Mouse (Mus musculus) adrenal gland, adult 18-20 months (tissue): ENCODE measurements at regions not wholly inside any gene's neighbourhood (a gene's known extent, or its start where the extent isn't known, plus 50 kb on each side); places are given as distances from the start of the nearest gene placed in this dataset.

Source experiments
- DNase-seq, 2 experiments: peaks; one replicate each; pipeline ENCODE4 v3.0.0; 2021 to 2022; ENCODE audit warnings: low spot score in 2 of 2

GRCm38 (mm10) chr2:79510485-79511094, 54.0 kb upstream of the Cerkl start:
- no peak for DNase-seq

DNA sequence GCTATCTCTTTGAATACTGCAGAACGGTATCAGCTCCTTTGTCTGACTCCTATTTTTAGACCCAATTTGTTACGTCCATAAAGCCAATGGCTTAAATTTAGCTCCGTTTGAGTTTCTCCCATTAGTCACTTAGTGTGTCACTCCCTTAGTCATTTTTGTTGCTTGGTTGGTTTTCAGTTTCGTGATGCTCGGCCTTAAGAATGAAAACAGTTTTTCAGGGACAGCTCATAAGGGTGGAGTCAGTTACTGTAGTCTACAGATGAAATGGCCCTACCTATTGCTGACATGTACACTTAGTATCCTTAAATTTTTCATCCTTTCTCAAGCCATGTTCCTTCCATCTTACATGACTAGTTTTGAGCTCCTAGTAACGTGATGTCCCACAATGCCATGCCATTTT, 54.5 kb upstream of the Cerkl start:
- no peak for DNase-seq

- DNase-seq: peak; percentile 59 to 72
Observed at GRCm38 (mm10) chr2:79511676-79512323, 55.2 kb upstream of the Cerkl start.

DNA sequence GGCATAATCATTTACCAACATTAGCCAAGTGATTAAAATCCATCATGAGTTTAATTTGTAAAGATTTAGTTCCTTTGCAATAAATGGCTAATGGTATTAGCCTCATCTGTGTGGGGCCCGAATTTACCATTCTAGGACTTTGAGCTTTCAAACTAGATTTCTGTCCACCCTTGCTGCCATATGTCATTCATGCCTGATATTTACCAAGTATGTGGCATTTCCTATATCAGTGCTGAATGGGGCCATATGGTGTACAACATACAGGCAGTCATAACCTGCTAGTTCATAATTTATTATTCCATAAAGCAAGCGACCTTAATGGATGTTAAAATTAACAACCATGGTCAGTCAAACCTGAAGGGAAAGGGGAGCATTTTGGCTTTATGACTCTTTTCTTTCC, 55.8 kb upstream of the Cerkl start:
- DNase-seq: no peak

DNA sequence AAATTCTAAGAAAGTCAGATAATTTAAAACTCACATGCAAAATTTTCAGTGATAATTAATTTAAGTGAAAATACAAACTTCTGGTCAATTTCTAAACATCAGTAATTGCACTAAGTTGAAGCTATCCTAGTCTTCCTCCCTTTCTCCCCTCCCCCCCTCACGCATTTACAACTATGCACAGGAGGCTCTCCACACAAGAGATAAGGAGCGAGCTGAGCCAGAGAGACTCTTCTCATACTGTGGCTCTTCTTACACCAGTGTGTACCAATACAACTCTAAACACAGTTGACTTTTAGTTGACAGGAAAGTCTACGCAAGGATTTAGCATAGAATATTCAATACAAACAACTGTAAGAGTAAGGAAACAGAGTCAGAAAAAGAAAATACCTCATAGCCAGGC, 57.1 kb upstream of the Cerkl start:
- no peak for DNase-seq

- no peak for DNase-seq
Observed at GRCm38 (mm10) chr2:79518046-79518750, 61.6 kb upstream of the Cerkl start.

DNA sequence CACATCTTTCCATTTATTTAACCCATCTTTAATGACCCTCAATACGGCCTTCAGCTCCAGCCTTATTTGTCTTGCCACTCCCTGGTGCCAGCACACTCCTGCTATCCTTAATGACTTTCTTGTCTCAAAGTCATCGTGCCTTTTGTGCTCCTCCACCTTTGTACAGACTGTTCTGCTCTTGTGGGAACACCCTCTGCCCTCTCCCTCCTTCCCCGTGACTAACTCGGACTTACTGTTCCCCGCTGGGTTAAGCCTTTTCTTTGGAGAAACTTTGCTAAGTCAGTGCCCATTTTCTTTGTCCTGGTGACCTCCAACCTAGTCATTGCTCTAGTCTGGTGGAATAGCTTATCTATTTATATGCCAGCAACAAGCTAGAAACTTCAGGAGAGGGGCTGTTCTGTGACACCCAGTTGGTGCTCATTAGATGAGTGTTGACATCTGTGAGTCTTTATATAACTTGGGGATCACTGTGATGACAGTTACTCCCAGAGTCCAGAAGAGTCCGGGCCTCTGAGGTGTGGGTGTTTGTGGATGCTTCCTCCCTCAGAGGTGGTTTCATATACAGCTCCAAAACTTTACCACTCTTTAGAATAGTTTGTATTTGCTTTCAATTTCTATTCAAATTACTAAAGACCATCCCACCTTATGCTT, 63.3 kb upstream of the Cerkl start:
- DNase-seq: no peak

DNA sequence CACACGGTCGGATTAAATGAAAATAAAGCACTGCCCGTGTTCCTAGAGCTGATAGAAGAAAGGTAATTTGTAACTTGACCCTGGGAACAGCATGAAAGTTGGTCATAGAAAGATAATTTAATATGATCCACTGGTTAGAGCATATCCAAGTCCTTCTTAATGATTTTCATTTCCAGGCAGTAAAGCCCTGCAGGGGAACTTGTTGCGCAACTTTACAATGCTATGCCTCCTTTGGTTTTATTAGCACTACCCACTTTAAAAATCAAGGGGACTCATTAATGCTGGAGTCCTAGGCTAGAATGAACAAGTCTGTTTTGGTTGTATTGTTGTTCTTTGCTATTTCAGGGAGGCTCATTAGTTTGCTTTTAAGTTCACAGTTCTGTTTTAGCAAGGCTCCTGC, 66.9 kb upstream of the Cerkl start:
- DNase-seq: no peak

DNA sequence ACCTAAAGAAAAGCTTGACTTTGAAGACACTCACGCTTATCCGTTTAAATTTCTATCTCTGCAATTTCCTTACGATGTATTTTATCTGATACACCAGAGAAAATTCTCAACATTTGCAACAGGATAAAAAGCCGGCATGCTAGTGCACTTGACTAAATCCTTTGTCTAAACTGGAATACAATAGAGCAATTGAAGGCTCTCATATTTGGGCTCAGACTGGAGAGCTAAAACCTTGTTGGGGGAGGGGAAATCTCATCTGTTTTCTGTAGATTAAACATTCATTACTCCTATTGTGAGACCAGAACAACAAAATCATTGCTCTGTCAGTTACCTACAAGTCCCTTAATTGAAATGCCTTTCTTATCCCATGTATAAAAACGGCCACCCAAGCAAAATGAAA, 70.9 kb upstream of the Cerkl start:
- no peak for DNase-seq

- no peak for DNase-seq
Observed at GRCm38 (mm10) chr2:79528347-79528990, 71.9 kb upstream of the Cerkl start.

DNA sequence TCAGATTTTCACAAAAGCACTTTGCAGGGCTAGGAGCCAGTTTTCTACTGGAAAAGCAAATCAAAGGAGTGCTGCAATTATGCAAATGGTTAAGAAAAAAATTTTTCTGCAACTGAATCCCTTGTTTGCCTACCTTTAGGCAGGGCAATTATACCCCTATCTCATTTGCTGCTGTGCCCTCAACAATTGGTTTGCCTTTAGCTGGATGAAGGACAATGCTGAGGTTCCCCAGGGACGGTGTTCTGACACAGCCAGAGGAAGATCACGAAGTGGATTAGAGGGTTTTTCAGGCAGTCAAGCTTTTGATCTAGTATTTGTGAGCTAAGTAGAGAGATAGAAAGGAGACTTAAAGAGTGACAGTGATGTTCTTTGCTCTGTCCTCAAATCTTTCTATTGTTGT, 72.6 kb upstream of the Cerkl start:
- no peak for DNase-seq

DNA sequence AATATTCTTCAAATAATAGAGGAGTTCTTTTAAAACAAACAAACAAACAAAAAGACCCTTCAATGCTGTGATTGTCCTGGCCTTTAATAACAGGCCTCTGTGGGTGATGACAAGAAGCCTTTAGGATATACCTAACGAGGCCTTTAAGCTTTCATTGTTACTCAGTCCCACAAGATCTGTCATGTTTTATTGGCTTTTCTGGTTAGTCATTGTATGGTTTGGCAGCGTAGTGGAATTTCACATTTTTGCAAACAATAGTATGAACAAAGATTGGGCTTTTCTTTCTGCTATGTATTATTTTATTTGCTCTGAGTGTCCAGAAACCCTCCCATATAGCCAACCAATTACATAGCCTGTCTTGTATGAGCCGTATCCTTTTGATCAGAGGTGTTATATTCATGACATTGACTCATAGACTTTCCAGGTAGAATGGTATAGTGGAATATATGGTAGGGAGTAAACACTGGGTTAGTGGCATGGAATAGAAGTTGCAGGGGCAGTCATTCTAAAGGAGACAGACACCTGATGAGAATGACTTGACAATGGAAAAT, 76.1 kb upstream of the Cerkl start:
- no peak for DNase-seq

- no peak for DNase-seq
Observed at GRCm38 (mm10) chr2:79537126-79537875, 80.7 kb upstream of the Cerkl start.

DNA sequence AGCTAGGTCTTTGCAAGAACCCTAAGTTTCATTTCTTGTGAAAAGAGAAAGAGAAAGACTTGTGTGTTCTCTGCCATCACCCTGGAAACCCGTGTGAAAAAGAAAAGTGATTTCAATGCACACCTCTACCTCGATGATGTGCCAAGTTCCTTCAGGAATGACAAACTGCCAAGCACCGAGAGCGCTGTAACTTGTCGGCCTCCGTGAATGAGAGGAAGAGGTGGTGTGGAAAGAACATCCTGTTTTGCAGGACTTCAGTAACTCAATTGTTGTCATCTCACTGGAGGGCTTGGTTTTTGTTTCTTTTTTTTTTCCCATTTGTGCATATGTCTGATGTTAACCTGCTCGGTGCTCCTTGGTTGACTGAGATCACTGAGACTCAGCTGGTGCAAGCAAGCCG, 83.8 kb upstream of the Cerkl start:
- no peak for DNase-seq

DNA sequence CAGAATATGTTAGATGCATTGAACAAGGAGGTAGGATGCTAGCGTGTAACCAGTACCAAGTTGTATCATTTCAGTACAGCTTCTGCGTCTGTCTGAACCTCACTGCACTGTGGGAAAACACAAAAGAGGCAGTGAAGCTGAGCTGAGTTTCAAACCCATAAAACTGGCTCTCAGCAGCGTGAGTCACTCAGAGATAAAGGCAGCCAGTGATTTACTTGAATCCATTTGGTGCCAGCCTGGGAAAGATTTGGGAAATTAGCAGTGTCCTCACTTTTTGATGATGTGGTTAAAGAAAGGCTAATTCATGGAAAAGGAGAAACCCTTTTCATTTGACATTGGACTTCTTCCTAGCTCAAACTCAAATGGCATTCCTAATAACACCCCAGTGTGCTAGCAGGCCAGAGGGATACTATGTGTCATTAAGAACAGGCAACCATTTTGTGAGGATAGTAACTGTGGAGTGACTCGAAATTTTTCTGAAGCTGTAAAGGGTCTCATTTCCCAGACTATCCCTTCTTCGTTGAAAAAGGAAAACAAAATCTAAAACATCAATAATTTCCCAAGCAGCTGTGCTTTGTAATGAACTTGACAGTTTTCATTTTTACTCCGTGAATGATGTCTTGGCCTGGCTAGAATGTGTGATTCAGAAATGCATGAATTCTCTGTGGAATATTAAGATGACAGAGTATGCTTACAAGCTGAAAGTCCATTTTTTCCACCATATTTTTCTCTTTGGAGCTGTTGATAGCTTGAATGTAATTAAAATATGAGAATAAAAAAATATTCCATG, 85.8 kb upstream of the Cerkl start:
- DNase-seq: no peak

- DNase-seq: no peak
Observed at GRCm38 (mm10) chr2:79543456-79543855, 86.9 kb upstream of the Cerkl start.

DNA sequence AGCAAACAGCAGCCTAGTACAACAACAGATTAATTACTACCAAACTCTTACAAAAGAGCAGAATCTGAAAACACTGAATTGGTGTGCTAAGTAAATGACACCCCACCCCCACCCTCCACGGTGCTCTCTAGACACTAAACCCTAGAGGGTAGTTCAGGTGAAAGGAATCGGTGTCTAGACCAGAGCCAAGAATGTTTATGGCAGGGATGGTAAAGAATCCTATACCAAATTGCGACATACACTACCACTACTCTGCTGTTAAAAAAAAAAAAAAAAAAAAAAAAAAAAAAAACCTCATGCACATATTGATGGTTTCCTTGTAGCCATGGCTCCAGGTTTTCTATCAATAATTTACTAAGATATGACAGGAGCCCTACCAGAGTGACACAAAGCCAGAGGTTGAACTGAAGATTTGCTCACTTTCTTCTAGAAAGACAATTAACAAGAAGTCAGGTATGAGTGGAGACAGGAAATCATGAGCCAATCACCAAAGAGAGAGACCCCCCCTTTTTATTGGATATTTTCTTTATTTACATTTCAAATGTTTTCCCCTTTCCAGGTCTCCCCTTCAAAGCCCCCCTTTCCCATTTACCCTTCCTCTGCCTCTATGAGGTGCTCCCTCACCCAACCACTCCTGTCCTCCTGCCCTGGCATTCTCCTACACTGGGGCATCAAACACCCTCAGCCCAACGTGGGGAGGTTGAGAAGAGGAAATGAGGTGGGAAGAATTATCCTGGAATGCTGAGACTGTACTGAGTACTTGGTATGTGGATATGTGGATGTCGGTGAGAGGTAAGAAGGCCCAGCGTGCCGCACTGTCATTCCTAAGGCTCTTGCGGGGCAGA, 87.6 kb upstream of the Cerkl start:
- DNase-seq: no peak

DNA sequence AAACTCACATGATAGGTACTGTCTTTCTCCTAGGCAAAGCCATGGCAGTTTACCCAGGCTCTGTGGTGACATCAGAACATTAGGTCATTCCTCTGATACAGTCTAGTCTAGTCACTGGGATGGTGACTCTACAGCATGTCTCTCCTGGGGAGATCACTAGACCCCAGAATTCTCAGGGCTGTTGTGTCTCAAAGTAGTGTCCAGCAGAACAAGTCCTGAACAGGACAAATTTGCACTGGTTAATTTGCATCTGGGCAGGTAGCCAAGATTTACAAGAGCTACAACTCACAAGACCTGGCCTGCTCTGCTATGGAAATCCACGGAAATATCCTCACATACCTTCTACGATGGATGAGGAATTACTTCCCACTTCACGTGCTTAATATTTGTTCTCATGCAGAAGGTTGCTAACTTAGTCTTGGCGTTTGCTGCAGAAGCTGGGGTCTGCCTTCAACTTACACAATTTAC, 88.2 kb upstream of the Cerkl start:
- no peak for DNase-seq

- no peak for DNase-seq
Observed at GRCm38 (mm10) chr2:79546206-79546605, 88.9 kb upstream of the Itprid2 start.
